Mouse (Mus musculus): Measurements from ENCODE around the gene Sgms1. TPM values are rescaled to one million over a fixed set of nuclear protein-coding genes. Genes with fewer than 3 reads are reported as not detected.

Sgms1 gene
- total RNA-seq, 2 experiments from 2014 or later, result 53.8 to 62.8 TPM

DNA sequence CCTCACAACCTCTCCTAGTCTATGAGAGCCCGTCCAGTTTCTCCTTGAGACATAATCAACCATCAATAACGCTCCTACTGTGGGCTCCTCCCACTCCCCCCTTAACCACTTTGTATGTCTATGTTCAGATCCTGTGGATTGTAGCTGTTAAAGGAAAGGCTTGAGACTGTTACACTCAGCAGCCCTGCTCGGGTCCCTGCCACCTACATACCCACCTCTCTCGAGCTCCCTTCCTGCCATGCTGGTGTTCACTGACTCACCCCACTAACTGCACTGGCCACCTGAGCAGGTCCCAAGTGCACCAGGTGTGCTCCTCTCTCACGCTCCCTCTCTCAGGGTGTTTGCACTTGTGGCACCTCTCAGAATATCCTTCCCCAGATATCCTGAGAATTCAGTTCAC, 215.0 kb downstream of the Sgms1 start:
- no peak for DNase-seq
- intact Hi-C loops (cut with DNase I), result loop anchor here (5.0 kb wide), 2 partner anchors 148 to 213 kb away; partner anchors contain the start of gene Sgms1
- Histone ChIP-seq H3K27ac (peak overlapping the region; percentile 70), H3K4me3 (no peak overlapping the region)
- no peak for TF ChIP-seq CTCF (IDR thresholded peaks at IDR 0.05)

DNA sequence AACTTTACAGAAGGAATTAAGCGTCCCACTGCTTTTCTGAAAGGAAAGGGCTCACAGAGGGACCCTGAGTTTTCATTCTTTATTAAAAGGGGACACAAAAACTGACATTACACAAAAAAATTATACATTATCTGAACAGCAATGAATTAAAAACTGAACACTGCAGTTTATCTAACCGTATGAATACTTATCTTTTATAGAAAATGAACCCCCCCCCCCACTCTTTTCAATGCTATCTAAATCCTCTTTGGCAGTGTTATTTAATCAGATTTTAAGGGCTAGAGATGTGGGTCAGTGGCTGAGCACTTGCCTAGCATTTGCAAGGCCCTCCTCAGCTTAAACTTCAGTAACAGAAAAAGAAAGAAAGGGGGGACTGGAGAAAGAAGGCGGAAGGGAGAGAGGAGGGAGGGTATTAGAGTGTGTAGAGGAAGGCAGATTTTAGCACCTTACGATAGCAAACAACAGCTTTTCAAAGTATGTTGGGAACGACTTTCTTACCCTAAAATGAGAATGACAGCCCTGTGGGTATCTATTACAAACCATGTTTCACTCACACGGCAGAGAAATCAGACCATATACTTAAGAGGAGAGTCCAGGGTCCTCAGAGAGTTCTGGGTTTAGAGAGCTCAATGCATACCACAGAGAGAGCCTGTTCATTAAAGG, 215.9 kb downstream of the Sgms1 start:
- intact Hi-C loops (cut with DNase I), result loop anchor here (5.0 kb wide), 2 partner anchors 149 to 214 kb away; partner anchors contain the start of gene Sgms1
- Histone ChIP-seq H3K27ac (peak overlapping the region; percentile 70), H3K4me3 (no peak overlapping the region)
- no peak for TF ChIP-seq CTCF (IDR thresholded peaks at IDR 0.05)
- DNase-seq, result no peak

DNA sequence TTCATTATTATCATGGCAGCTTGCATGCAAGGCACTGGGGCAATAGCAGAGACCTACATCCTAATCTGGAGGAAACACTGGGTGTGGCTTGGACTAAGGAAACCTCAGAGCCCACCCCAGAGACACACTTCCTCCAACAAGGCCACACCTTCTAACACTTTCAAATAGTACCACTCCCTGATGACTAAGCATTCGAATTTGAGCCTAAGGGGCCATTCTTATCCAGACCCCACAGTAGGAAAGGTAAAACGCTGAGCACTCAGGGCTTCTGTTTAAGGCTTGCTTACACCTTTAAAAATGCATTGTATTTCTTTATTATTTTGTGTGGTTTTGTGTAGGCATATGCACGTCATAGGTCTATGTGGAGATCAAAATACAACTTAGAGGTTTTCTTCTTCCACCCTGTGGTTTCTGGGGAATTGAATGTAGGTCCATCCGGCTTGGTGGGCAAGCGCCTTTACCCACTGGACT, 217.0 kb downstream of the Sgms1 start:
- H3K27ac ChIP-seq, result peak overlapping the region; percentile 70
- no peak for TF ChIP-seq CTCF (IDR thresholded peaks at IDR 0.05)
- intact Hi-C loops (cut with DNase I), result loop anchor here (5.0 kb wide), 2 partner anchors 150 to 215 kb away; partner anchors contain the start of gene Sgms1
- no peak for DNase-seq
- no peak overlapping the region for H3K4me3 ChIP-seq

DNA sequence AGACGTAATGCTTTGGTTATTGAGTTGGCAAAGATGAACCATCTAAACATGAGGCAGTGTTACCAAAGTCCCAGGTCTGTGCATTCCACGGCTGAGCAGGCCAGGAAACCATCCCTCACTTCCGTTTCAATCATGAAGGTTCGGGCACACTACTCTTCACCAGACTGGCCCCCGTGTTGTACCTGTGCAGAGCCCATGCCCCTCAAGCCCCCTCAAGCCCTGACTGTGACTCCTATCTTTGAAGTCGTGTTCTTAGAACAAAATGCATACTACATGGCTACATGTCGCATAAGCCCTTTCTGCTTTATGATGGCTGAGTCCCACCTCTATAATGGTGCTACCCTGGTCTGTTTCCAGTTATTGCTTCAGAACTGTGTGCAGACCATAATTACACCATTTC, 217.5 kb downstream of the Sgms1 start:
- TF ChIP-seq CTCF (IDR thresholded peaks at IDR 0.05), result no peak
- peak overlapping the region; percentile 70 for H3K27ac ChIP-seq
- intact Hi-C loops (cut with DNase I), result loop anchor here (5.0 kb wide), 2 partner anchors 150 to 215 kb away; partner anchors contain the start of gene Sgms1
- no peak for DNase-seq
- H3K4me3 ChIP-seq, result no peak overlapping the region

DNA sequence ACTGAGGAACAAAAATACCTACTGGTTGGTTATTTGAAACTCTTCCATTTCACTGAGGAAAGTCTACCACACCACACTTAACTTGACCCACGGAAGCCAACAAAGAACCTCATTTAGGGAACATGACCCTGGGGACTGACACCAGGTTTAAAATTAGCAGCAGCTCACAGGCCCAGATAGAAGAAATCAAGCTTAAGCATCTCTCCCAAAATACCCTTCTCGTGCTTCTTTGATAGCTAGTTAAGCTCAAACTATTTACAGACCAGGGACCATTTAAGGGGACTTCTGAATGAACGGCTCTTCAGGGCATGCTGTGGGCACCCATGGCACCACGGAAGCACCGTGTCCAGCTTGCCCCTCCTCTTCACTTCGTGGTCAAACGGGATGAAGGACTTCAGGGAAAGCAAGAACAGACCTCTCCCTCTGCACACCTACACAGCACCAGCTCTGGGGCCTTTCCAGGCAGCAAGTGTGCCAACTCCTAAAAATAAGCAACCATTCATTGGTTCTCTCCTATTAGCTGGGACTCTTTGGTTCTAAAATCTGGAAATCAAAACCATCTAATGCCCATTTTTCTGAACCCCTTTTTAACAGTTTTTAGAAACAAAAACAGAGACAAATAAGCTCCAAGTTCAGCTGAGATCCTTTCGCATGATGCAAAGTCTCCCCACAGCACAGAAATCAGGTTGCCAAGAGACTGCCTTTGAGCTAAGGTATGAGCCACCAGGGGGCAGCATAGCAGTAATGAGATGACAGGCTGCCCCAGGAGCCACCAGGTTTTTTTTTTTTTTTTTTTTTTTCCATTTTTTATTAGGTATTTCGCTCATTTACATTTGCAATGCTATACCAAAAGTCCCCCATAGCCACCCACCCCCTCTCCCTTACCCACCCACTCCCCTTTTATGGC, 219.6 kb downstream of the Sgms1 start:
- intact Hi-C loops (cut with DNase I), result loop anchor here (5.0 kb wide), 2 partner anchors 152 to 217 kb away; partner anchors contain the start of gene Sgms1
- Histone ChIP-seq H3K4me3 (peak overlapping the region; percentile 47), H3K27ac (peak overlapping the region; percentile 91)
- peak; percentile 90 for DNase-seq
- peak; percentile 73 for TF ChIP-seq CTCF (IDR thresholded peaks at IDR 0.05)

DNA sequence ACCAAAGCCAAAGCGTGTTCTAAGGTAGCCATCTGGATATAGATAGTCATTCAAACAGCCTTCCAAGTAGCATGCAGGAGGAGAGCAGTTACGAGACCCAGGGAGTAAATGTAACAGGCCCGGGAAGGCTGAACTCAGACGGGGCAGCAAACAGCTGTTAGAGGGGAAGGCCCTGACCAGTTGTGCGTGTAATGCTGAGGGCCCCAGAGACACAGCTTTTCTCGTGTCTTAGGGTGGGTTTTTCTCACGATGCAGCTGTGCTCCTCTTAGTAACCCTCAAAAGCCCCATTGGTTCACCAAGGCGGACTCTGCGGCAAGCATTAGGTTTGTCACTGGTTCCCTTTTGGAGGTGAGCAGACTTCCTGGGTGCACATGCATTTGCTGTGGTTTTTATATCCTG, 221.5 kb downstream of the Sgms1 start:
- intact Hi-C loops (cut with DNase I), result no loop called here
- DNase-seq, result no peak
- H3K27ac ChIP-seq, result peak overlapping the region; percentile 91
- H3K4me3 ChIP-seq, result no peak overlapping the region
- TF ChIP-seq CTCF (IDR thresholded peaks at IDR 0.05), result no peak

DNA sequence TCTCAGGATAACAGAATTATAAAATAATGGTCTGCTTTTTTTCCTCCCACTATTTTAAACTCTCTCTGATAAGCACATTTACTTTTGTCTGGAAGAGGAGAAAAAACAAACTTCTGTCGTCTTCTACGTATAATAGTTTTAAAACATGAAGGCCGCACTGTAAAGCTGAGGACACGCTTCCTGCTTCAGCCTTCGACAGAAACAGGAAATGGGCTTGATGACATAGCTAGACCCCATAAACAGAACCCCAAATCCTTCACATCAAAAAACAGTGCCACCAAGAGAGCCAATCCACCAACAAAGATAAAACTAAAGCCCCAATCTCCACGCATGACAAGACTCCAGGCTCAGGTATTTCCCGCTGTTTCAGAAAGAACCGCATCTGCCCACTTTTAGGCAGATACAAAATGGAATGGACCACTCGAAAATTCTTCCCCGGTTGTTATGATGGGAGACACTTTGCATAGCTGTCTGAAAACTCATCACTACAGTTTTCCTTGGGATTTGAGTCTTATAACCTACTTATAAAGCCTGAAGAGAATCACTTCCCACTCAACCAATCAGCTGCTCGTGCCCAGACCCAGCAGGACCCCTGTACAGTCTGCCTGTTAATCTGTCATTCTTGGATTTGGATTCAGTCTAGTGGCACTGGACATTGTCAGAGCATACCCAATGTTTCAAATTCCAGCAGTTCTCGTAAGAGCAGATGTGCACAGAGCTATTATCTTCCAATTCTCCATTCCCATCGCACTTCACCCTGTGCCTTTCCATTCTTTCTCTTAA, 222.5 kb downstream of the Sgms1 start:
- no peak for TF ChIP-seq CTCF (IDR thresholded peaks at IDR 0.05)
- intact Hi-C loops (cut with DNase I), result no loop called here
- H3K27ac ChIP-seq, result peak overlapping the region; percentile 91; the same call in 1 of the 2 replicates
- no peak overlapping the region for H3K4me3 ChIP-seq
- no peak for DNase-seq

DNA sequence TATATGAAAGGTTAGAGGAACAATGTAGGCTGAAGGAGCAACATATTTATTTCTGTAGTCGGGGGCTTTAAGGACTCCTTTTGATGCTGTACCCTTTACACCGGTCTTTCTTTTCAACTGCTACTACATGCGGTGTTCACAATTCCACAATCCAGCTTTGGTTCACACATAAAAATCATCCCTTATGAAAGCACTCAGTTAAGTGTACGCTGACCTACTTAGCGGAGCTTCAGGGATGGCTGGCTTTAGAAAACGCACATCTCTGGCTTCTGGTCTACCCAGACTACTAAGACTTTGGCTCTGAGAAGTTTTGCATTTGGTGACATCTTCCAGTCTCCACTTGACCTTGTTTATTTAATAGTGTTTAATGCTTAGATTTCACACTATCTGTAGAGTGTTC, 223.8 kb downstream of the Sgms1 start:
- Histone ChIP-seq H3K27ac (peak overlapping the region; percentile 29; the same call in 1 of the 2 replicates), H3K4me3 (no peak overlapping the region)
- no peak for DNase-seq
- intact Hi-C loops (cut with DNase I), result no loop called here
- TF ChIP-seq CTCF (IDR thresholded peaks at IDR 0.05), result no peak

DNA sequence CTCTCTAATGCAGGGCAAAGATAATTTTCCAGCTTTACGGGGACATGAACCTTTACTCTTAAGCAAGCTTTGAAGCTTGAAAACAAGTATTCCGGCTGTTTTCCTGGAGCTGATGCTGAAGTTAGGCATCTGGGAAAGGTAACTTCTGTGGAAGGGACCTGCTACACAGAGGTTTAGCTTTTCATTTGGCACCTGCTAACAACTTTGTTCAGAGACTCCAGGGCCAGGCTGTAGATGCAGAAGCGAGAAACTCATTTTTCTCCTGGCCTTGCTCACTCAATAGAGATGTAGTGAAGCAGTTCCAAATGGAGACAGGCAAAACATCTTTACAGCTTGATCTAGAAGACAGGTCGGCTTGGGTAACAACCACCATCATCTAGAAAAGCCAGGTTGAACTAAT, 225.4 kb downstream of the Sgms1 start:
- H3K27ac ChIP-seq, result no peak overlapping the region
- H3K4me3 ChIP-seq, result no peak overlapping the region
- intact Hi-C loops (cut with DNase I), result no loop called here
- no peak for DNase-seq
- TF ChIP-seq CTCF (IDR thresholded peaks at IDR 0.05), result no peak

DNA sequence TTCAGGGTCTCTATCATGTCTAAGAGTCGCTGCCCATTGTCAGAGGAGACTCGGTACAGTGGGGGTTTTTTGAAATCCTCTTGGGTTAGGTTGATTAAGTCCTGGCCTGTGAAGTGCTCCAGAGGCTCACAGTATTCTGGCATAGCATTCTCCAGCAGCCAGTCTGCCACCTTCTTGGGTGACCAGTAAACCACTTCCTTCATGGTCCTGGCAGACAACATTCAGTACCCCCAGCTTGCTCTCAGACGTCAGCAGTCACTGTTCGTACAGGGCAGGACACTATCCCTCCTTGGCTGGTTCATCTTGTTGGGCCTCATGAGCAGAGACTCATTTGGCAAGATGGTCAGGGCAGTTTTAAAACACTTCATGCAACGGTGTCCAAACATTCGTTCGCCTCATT, 229.6 kb downstream of the Sgms1 start:
- DNase-seq, result no peak
- no peak overlapping the region for H3K4me3 ChIP-seq
- no peak for TF ChIP-seq CTCF (IDR thresholded peaks at IDR 0.05)
- no peak overlapping the region for H3K27ac ChIP-seq
- intact Hi-C loops (cut with DNase I), result no loop called here

DNA sequence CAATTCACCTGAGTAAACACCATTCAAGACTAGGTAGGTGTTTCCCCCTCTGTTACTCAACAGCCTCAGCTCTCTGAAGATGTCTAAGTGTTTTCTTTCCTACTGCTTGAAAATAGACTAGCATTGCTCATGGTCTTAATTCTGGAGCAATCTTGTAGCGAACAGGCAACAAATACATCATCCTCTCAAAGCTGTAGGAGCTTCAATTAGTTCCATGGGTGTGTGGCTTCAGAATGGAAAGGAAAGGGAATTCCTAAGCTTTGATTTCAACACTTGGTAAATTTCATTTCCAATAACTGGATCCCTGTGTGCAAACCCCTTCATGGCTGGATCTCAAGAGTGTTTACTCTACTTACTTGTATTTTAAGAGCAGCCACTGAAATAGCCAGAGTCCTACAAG, 230.3 kb downstream of the Sgms1 start:
- no peak for DNase-seq
- Histone ChIP-seq H3K4me3 (no peak overlapping the region), H3K27ac (no peak overlapping the region)
- intact Hi-C loops (cut with DNase I), result no loop called here
- TF ChIP-seq CTCF (IDR thresholded peaks at IDR 0.05), result no peak

DNA sequence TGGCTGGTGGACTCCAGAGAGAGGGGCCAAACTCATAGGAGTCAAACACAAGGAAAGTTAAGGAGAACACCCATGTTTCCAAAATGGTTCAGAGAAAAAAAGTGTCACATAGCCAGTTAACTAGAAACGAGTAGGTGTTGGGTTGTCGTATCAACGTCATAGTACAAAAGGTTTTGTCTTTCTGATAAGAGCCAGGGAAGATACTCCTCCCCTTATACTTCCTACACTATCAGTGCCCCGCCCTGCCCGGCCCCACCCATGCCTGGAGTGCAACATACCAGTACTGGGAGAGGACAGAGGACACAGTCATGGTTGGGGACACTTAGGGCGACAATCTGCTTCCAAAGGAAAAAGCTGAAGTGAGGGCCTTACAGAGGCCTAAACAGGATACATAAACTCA, 232.5 kb downstream of the Sgms1 start:
- no peak for TF ChIP-seq CTCF (IDR thresholded peaks at IDR 0.05)
- intact Hi-C loops (cut with DNase I), result no loop called here
- H3K27ac ChIP-seq, result peak overlapping the region; percentile 68
- no peak overlapping the region for H3K4me3 ChIP-seq
- DNase-seq, result no peak
